Mouse (Mus musculus) left cerebral cortex, postnatal 10 days (tissue): ENCODE results near the gene Cpne6. TPM values are rescaled to one million over a fixed set of nuclear protein-coding genes. Genes with fewer than 3 reads are reported as not detected.

ENCODE experiments used
- total RNA-seq, 2 experiments: library from RNA; stranded (reverse); gene quantifications; 2 replicates each; pipeline ENCODE4 v1.2.3; 2021

Cpne6 gene
- total RNA-seq, 2 experiments from 2014 or later: 176 to 200 TPM

Other genes with a start within 250 kb of the Cpne6 start
- 10 to 100 TPM; 11.6 to 12.9 TPM for gene Dhrs4, start 31.7 kb upstream of the Cpne6 start, total RNA-seq
- 100 to 1,000 TPM; 105 to 109 TPM for gene Carmil3, start 19.8 kb upstream of the Cpne6 start, total RNA-seq
- under 1 TPM; 0.18 to 0.49 TPM for gene Nrl, start 14.5 kb downstream of the Cpne6 start, total RNA-seq
- 10 to 100 TPM; 13.3 to 15.5 TPM for gene Pck2, start 29.8 kb downstream of the Cpne6 start, total RNA-seq
- 10 to 100 TPM; 66.1 to 68.0 TPM for gene Dcaf11, start 49.6 kb downstream of the Cpne6 start, total RNA-seq
- gene A730061H03Rik, start 50.0 kb downstream of the Cpne6 start, total RNA-seq: not detected
- gene Fitm1, start 65.2 kb downstream of the Cpne6 start, total RNA-seq: not detected
- 10 to 100 TPM; 83.0 to 84.9 TPM for gene Psme1, start 67.7 kb downstream of the Cpne6 start, total RNA-seq
- gene Emc9, start 74.9 kb downstream of the Cpne6 start, total RNA-seq: 10 to 100 TPM; 42.7 to 49.1 TPM
- 10 to 100 TPM; 56.3 to 67.2 TPM for gene Psme2, start 80.7 kb downstream of the Cpne6 start, total RNA-seq
- gene Rnf31, start 81.3 kb downstream of the Cpne6 start, total RNA-seq: 10 to 100 TPM; 33.3 to 45.4 TPM
- 10 to 100 TPM; 10.0 to 12.5 TPM for gene Irf9, start 93.1 kb downstream of the Cpne6 start, total RNA-seq
- 1 to 10 TPM; 2.9 to 3.2 TPM for gene Rec8, start 107.6 kb downstream of the Cpne6 start, total RNA-seq
- 100 to 1,000 TPM; 141 to 164 TPM for gene Ipo4, start 125.5 kb downstream of the Cpne6 start, total RNA-seq
- gene Gm49378, start 127.5 kb downstream of the Cpne6 start, total RNA-seq: 1 to 10 TPM; 3.2 to 5.5 TPM
- gene Tm9sf1, start 133.4 kb downstream of the Cpne6 start, total RNA-seq: 10 to 100 TPM; 43.1 to 45.0 TPM
- gene Tssk4, start 139.7 kb downstream of the Cpne6 start, total RNA-seq: under 1 TPM; 0.75 to 0.85 TPM
- 10 to 100 TPM; 43.7 to 48.4 TPM for gene Mdp1, start 150.1 kb downstream of the Cpne6 start, total RNA-seq
- 10 to 100 TPM; 27.6 to 27.9 TPM for gene Gmpr2, start 161.5 kb downstream of the Cpne6 start, total RNA-seq
- 100 to 1,000 TPM; 355 to 367 TPM for gene Nedd8, start 161.7 kb downstream of the Cpne6 start, total RNA-seq
- gene Tinf2, start 171.4 kb downstream of the Cpne6 start, total RNA-seq: 10 to 100 TPM; 13.9 to 16.0 TPM
- under 1 TPM in 1 of 2 experiments, not detected in 1; 0.24 TPM for gene Tgm1, start 203.5 kb downstream of the Cpne6 start, total RNA-seq
- 10 to 100 TPM; 46.6 to 48.2 TPM for gene Rabggta, start 211.8 kb downstream of the Cpne6 start, total RNA-seq
- 10 to 100 TPM; 93.2 to 94.9 TPM for gene Dhrs1, start 235.2 kb downstream of the Cpne6 start, total RNA-seq
- gene Nop9, start 235.2 kb downstream of the Cpne6 start, total RNA-seq: 10 to 100 TPM; 15.8 to 18.5 TPM
- under 1 TPM; 0.49 to 0.84 TPM for gene Cideb, start 248.0 kb downstream of the Cpne6 start, total RNA-seq